Mouse (Mus musculus) layer of hippocampus, adult 9-11 months (tissue): Measurements from ENCODE around the gene Mbd6.

Experiments used
- DNase-seq: peaks from one replicate; pipeline ENCODE4 v3.0.0; 2022

Mbd6 gene

GRCm38 (mm10) chr10:127287271-127287935 lies 1.4 kb downstream of the Mbd6 start:
- no peak for DNase-seq

- no peak for DNase-seq
Measured at GRCm38 (mm10) chr10:127286730-127287129, 2.1 kb downstream of the Mbd6 start.

- no peak for DNase-seq
Measured at GRCm38 (mm10) chr10:127286194-127286593, 2.6 kb downstream of the Mbd6 start.

GRCm38 (mm10) chr10:127285644-127286043 lies 3.2 kb downstream of the Mbd6 start:
- DNase-seq = no peak

- no peak for DNase-seq
Measured at GRCm38 (mm10) chr10:127284724-127285500, 3.9 kb downstream of the Mbd6 start.

DNA sequence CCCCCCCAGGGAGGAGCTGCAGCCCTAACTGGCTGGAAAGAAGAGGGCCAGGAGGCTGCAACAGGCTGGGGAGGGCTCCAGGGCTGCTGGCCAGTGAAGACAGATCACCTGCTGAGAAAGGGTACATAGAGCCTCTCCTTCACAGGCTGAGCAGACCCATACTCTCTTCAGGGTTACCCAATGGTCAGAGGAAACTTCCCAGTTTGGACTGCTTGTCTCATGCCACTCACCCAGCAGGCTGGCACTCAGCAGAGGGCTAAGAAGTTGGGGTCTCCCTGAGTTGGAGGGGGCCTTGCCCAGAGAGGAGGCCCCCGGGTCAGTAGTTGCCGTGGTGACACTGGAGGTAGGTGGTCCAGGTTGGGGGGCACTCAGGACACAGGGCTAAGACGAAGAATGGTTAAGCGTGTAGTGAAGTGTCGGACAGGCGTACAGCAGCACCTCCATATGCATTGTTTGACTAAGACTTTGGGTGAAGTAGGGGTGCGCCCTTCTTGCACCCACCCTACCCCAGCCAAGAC lies 4.7 kb downstream of the Mbd6 start:
- DNase-seq = no peak

GRCm38 (mm10) chr10:127282620-127283215 lies 6.1 kb downstream of the Mbd6 start:
- DNase-seq = no peak

GRCm38 (mm10) chr10:127281316-127281715 lies 7.5 kb downstream of the Mbd6 start:
- DNase-seq = no peak

GRCm38 (mm10) chr10:127279730-127280129 lies 9.1 kb downstream of the Mbd6 start:
- DNase-seq = no peak

GRCm38 (mm10) chr10:127274261-127275022 lies 14.4 kb downstream of the Mbd6 start:
- no peak for DNase-seq

DNA sequence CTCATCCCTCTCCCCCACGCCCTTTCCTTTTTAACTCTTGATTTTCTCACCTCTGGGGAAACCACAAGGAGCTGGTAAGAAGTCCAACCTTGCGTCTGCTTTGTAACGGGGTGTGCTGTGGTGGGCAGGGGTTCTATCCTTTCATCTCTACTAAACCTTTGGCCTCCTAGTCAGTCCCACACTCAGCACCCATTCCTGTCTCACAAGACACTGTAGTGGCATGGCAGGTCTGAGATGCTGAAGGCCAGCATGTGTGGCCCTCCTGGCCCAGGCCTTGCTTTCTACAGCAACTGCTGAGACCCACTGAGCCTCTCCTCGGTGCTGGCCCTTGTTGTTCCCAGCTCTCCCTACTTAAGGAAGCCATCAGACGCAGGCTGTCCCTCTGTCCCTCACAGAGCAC lies 16.4 kb downstream of the Mbd6 start:
- no peak for DNase-seq

DNA sequence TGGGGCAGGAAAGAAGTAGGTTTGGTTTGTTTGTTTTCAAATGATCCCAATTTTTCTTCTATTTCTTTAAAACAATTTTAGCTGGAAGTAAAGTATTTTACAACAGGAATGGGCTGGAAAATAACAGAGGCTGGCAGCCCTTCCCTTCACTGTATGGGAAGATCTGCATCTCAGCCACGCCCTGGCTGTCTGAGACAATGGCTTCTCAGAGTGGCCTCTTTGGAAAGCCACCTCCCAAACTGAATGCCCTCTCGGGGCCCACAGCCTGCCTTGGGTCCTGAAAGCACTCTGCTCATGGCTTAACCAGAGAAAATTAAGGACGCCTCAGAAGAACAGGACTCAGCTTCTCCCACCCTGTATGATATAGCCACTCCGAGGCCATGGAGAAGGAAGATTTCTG lies 18.9 kb downstream of the Mbd6 start:
- no peak for DNase-seq

DNA sequence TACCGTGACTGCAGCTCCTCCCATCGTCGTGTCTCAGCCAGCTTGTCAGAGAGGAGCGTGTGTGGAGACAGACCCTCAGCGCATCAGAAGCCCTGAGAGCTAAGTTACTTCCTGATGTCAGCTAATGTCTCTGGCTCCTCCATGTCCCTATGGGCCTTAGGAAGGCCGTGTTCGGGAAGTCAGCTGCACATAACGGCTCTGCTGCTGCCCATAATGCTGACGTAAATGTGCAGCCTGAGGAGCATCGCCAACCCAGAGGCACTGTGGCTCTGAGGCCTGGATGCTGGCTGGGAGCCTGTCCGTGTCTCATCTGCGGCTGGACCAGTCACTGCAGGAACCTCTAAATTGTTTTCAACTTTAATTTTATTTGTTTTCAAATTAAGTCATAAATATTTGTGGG lies 19.8 kb downstream of the Mbd6 start:
- DNase-seq = no peak

DNA sequence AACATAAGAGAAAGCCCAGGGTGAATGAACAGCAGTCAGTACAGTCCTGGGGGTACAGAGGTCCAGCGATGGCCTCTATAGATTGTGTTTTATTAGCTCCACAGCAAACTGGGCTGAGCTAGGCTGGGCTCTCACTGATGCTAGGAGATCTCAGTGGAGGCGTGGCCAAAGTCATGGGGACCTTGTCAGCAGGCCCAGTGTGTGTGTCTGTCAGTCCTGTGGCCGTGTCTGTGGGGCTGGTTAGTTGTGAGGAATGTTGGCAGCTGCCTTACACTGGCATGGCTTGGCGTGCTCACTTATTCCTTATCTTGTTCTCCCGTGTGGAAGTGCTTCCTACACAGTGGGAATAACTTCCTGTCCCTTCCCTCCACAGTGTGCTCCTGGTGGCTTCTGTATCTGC lies 20.4 kb downstream of the Mbd6 start:
- no peak for DNase-seq

- no peak for DNase-seq
Measured at GRCm38 (mm10) chr10:127267318-127267717, 21.5 kb downstream of the Mbd6 start.

DNA sequence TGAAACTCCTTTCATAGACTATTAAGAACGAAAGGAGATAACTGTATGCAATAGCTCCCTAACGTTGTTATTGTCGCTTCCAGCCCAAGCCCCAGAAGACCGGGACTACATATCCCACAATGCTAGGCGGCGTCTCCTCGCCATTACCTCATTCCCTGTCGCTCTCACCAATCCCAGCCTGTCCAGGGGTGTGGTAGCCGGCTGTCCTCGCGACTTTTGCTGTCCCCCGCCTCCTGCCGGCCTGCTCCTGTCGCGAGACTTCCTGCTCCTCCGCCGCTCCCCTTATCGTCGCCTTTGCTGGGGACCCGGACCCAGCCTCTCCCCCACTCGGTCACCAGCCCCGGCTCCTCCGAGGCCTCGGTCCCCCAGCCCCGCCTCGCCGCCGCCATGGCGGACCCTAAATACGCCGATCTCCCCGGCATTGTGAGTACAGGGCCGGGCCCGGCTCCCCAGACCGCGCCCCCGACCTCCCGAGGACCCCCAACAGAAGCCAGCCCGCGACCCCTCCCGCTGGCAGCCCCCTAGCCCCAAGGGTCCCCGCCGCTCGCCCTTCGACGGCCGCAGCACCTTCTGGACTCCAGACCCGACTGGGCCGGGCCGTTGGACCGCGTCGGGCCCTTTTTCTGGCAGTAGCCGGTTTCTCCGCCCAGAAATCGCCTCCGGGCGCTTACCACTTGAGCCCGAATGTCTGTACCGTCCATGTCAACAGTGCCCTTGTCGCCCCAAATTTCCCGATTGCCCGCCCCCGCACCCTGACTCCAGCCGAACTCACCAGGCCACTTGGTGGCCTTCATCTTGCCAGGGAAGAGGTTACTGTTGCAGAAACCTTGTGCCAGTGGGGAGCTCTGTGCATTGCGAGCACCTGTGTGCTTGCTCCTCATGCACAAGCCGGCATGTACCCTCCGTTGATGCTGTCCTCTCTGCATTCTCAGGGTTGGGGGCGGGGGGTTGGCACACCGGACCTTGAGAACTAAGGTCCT lies 22.4 kb downstream of the Mbd6 start, which contains the start of gene Dctn2:
Gene Dctn2, plus strand, starts transcription at position 257 of the 980 bp plus-strand sequence.
- peak; percentile 97 for DNase-seq

- DNase-seq = no peak
Measured at GRCm38 (mm10) chr10:127265727-127266111, 23.1 kb downstream of the Mbd6 start.

- DNase-seq = no peak
Measured at GRCm38 (mm10) chr10:127264971-127265370, 23.8 kb downstream of the Mbd6 start.

DNA sequence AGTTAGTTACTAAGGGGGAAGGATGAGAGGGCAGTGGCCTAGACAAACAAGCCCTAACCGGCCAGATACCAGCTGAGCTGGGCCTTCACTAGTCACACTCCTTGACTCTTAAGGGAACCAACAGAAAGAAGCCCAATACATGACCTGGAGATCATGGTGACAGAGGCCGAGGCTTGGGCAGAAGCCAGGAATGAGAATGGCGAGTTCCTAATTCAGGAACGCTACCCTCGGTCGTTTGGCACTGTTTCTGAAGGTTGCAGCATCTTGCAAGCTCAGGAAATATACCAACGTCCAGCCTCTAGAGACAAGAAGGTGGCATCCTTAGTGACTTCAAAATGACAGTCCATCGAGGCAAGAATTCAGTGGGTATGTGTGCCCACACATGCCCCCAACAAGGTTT lies 24.5 kb downstream of the Mbd6 start:
- no peak for DNase-seq

GRCm38 (mm10) chr10:127263631-127264030 lies 25.2 kb downstream of the Mbd6 start:
- DNase-seq = no peak

DNA sequence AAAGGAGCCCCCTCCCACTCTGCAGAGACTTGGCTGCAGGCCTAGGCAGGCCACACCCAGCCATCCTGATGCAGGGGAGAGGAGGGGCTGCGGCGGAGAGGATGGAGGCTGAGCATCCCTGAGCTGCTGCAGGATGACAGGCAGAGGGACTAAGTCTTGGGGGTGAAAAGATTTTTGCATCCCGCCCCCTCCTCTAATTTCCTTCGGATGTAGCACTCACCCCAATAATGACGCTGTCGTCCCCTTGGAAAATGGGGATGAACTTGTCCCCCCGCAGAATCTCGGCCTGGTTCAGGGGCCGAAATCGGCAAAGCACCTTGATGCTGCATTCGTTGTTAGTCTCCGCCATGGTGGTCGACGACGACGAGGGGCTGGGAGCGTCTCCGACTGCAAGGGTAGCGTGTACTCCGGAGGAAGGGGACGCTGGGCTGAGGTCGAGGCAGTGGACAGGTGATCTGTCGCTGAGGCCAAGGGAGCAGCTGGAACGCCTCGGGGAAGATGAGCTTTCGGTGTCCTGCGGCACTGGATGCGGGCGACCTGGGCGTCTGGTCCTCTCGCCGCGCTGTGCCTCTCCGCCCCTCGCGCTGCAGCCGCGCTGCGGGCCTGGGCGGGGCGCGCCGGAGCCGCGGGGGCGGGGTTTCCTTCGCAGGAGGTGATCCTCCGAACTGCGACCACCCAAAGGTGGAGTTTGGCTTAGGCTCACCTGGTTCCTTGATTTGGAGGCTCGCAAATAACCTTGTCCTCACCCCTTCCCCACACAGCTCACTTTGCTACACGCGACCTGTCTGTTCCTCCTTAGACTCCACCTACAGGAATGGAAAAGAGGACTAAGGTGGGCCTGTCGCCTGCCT lies 26.0 kb downstream of the Mbd6 start, which contains the start of gene Kif5a:
Gene Kif5a, minus strand, starts transcription at position 801 of the 851 bp plus-strand sequence.
- DNase-seq = peak; percentile 67
